Mouse (Mus musculus) c-Kit-negative CD71-positive TER-119-positive erythroid progenitor cells, embryonic 14.5 days (primary cell): ENCODE results near the gene Phf8.
"Not testable (repeated sequence)": the region's sequence is repeated elsewhere in the genome, so short reads cannot be mapped to it uniquely, and the experiment has no call there.

Experiments used
- DNase-seq: peaks from one replicate; pipeline ENCODE4 v3.0.0-alpha.2; 2013; ENCODE audit warnings: low read depth, low spot score

The Phf8 gene

DNA sequence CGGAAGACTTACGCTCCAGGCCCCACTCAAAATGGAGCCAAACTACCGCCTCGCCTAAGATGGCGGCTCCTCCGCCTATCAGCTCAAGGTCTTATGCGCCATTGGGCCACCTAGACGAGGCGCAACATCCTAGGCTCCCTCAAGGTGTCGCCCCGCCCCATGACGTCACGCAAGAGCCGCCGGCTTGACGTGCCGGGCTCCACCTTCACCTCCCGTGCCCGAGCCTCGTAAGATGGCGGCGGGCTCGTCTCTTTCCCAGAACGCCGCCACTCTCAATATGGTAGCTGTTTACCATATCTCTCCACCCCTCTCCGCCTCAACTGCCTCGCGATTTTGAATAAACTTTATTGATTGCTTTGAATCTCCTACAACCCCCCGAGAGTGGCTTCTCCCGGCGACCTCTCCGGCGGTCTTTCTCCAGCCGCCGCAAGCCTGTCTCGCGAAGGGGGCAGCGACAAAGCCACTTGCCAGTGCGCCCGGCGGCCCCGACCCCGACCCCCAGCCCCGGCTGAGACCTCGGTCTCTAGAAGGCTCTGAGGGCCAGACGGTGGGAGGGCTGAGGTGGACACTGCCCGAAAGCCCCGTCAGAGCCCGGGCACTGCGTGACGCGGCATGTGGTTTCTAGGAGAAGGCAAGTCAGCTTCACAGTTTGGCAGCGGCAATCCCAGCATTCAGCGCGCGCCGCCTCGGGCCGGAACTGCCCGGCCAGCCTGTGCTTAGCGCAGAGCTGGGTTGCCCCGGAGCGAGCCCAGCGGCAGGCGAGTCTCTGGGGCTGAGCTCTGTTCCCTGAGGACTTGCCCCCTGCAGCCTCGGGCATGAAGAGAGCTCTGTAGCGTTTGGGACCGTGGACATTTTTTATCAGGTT, at the start of gene Phf8:
Gene Phf8, plus strand, starts transcription at position 215 of the 865 bp plus-strand sequence.
- peak; percentile 88 for DNase-seq

DNA sequence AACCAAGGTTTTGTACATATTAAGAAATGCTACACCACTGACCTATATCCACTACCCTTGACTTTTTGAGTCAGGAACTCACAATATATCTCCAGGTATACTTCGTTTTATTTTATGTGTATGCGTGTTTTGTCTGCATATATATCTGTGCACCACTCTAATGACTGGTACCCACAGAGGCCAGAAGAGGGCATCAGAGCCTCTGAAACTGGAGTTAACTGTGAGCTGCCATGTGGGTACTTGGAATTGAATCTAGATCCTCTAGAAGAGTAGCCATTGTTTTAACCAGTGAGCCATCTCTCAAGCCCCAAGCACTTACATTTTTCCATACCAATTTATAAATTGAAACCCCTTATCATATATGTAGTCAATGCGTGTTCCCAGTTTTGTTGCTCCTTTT, 32.3 kb upstream of the Phf8 start:
- no peak for DNase-seq

DNA sequence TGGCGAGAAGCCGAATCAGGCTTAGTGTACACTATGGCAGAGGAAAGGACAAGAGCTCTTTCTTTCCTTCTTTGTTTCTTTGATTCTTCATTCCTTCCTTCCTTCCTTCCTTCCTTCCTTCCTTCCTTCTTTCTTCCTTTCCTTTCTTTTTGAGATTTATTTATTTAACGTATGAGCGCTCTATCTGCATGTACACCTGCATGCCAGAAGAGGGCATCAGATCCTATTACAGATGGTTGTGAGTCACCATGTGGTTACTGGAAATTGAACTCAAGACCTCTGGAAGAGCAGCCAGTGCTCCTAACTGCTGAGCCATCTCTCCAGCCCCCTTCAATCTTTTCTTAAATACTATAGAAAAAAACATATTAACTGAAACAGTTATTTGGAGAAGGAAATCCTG, 27.2 kb upstream of the Phf8 start:
- DNase-seq = not testable (repeated sequence)

DNA sequence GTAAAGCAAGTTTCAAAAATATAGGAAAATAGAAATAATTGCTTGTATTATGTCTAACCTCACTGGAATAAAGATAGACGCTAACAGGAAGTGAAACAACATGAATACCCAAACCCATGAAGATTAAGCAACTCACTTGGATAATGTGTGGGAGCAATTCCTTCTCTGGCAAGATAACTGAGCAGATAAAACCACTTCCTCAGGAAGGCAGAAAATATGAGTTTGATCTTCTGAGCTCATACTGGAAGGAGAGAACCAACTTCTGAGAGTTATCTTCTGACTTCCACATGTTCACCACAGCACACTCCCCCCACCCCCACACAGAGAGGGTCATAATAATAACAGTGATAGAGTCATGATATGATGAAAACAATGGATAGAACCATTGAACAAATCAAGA, 23.9 kb upstream of the Phf8 start:
- no peak for DNase-seq

DNA sequence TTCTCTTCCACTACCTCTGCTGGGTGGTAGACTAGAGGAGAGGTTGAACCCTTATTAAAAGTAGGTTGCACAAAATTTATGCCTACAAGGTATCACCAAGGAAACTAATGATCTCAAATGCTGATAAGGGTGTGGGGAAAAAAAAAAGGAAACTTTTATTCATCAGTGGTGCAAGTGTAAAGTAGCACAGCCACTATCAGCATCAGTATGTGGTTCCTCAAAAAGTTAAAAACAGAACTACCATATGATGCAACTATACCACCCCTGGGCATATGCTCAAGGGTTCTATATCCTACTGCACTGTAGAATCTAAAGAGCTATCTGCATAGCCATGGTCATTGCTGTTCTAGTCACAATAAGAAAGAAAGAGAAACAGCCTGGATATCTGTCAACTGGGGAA, 11.9 kb upstream of the Phf8 start:
- no peak for DNase-seq

DNA sequence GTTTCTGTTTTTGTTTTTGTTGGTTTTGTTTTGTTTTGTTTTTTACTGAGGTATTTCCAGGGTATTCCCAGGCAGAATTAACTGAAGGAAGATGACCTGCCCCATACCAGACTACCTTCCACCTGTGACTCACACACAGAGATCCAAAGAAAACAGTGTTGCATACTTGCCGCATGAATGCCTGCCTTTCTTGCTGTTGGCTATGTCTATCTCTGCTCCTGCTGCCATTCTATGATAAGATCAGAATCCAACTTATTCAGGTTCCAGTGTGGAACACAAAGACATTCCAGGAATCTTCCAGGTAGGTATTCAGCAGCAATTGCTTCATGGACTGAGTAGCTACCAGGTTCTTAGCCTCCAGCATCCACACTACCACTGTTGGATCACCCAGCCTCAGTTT, 10.6 kb upstream of the Phf8 start:
- no peak for DNase-seq

DNA sequence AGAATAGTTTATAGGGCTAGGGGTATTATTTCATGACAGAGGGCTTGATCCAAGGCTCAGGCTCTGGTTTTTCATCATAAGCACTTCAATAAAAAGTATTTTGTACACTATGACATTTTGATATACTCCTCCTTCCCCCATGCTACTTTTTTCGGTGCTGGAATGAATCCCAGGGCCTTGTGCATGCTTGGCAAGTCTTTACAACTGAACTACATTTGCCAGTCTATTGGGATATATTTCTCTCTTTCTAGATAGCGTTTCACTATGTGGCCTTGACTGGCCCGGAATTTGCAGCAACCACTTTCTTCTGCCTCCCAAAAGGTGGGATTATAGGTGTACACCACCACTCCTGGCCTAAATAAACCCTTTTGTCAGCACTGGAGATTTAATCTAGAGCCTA, 7.4 kb upstream of the Phf8 start:
- DNase-seq = no peak

DNA sequence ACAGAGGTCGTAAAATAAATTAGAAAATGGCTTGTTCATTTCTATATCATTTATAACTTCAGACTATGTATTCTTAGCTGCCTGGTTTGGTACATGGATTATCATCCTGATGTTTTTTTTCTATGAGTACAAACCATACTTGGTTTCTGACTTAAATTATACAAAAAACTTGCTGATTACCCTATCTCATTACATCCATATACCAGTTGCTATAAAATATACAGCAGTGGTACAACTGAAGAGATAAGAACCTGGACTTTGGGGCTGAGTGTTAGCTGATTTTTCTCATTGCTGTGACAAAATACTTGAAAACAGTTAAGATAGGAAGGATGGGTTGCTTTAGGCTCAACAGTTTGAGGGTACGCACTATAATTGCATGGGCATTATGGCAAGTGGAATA, 6.8 kb upstream of the Phf8 start:
- DNase-seq = no peak

DNA sequence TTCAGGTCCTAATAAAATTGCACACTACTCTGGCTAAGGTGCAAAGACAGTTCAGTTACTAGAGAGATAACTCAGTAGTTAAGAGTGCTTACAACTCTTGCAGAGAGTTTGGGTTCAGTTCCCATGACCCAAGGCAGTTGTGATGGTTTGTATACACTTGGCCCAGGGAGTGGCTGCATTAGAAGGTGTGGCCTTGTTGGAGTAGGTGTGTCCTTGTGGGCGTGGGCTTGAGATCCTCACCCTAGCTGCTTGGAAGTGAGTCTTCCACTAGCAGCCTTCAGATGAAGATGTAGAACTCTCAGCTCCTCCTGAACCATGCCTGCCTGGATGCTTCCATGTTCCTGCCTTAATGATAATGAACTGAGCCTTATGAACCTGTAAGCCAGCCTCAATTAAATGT, 2.3 kb upstream of the Phf8 start:
- DNase-seq = peak; percentile 57

DNA sequence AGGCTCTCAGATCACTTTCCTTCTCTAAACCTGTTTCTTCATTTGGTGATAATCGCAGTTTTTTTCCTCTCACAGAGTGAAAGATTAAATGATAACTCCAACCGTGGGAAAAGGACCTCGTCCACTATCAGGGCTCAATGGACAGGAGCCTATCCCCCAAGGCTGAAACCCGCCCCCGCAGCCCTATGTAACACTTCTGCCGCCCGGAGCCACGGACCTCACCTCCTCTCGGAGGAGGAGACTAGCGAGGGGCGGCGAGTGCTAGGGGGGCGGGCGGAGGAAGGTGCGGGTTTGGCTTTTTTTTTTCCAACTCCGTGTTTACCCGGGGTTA, 380 bp upstream of the Phf8 start:
- no peak for DNase-seq

DNA sequence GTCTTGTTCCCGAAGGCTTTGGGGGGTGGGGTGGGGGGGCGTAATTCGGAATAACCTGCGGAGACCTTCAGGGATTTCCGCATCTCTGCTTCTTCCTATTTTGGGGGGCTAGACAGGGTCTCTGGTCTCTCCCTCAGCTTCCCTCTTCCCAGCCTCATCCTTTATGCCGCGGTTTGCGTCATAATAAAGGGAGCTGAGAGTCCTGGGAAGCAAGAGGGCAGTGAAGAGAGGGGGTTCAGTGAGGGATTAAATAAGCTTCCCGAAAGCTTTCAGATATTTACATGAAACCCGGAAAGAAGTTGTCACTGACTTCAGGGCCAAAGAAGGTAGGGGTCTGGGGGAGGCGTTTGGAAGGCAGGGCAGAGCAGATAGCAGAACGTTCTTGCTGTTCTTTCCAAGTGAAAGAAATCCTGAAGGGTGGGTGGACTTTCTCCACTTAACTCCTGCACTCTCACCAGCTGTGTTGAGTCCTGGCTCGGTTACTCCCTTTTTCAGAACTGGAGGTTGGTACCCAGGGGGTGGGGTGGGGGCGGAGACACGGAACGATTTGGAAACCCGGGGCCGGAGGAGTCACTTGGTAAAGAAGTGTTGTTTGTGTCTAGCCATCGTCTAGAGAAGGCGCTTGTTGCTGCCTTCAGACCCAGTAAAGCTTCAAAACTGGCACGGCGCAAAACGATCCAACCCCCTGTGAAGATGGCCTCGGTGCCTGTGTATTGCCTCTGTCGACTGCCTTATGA, 1.5 kb downstream of the Phf8 start:
- peak; percentile 6 for DNase-seq

DNA sequence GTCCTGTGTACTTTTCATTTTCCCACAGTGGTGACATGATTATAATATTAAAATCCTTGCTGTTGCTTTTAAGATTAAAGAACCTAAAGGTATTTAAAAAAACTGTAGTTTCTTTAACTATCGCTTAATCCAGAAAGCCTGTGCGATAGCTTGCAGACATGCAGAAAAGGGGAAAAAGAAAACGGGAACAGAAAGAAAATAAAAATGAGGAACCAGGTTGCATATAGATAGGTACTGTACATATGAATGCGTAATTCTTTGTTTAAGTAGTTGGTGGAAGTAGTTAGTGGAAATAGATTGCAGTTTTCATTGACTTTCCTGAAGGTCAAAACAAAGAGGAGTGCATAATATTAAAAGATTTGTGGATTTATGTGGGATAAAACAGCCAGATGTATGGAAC, 32.9 kb downstream of the Phf8 start:
- DNase-seq = no peak

DNA sequence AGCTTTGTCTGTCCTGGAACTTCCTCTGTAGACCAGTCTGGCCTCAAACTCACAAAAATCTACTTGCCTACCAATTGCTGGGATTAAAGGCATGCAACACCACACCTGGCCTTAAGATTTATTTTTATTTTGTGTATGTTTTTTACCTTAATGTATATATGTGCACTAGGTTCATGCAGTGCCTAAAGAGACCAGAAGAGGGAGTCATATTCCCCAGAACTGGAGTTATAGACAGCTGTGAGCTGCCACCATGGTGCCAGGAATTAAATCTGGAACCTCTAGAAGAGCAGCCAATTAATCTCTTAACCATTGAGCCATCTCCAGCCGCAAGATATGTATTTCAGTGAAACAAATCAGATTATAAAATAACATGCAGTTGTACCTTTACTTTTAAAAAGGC, 54.7 kb downstream of the Phf8 start:
- no peak for DNase-seq

DNA sequence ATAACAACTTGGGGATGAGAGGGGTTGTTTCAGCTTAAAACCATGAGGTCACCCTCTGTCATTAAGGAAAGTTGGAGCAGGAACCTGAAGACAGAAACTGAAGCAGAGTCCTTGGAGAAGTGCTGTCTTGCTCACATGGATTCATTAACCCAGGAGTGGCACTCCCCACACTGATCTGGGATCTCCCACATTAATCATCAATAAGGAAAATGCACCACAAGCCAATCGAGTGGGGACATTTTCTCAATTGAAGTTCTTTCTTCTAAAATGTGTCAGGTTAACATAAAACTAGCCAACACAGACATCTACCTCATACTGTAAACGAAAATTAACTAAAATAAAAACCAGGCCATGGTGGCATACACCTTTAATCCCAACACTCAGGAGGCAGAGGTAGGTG, 122.9 kb downstream of the Phf8 start:
- DNase-seq = no peak

DNA sequence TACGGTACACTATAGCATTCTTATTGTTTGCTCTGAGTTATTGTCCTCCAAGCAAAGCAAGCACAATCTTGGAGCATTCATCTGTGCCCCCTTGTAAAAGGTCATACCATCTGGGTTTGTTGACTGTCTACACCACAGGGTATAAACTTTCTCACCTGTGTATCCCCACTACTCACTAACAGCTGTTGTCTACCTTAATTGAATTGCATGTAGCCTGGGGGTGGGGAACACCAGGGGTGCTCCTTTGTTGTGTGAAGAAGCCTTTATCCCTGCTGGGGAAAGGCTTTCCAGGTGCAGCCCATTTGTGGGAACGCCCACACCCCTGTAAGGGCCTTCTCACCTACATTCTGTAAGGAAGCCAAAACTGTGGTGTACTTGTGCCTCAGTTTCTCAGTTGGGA, 133.3 kb downstream of the Phf8 start:
- DNase-seq = no peak

DNA sequence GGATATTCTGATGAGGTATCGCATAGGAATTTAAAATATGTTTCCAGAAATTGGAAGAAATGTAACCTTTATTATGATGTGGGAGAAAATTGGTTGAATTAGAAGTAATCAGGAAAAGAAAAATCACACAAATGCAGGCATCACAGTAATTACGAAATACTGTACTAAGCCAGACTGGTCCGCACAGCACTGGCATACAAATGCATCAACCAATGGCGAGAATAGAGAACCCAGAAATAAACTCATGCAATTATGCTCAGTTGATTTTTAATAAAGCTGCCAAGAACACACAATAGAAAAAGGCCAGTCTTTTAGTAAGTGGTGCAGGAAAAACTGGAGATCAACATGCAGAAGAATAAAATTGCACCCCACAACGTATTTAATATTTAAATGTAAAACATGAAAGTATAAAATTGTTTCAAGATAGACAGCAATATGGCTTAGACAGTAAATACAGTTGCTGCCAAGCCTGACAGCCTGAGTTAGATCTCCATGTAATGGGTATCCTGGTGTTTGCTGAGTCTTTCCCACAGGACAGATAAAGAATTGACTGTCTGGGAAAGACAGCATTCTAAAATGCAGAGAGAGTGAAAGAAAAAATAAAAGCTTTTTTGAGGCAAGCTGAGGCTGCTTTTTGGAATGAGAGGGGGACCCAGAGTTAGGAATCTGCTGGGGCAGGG, 154.2 kb downstream of the Phf8 start:
- DNase-seq = no peak
